Mouse (Mus musculus): ENCODE data around the gene Cnih2.

Cnih2 gene

GRCm38 (mm10) chr19:5067040-5067799 lies 31.1 kb downstream of the Cnih2 start:
- DNase-seq, result no peak

GRCm38 (mm10) chr19:5065104-5065503 lies 33.2 kb downstream of the Cnih2 start:
- DNase-seq, result no peak

GRCm38 (mm10) chr19:5062446-5062845 lies 35.9 kb downstream of the Cnih2 start:
- DNase-seq, result no peak

- no peak for DNase-seq
Measured at GRCm38 (mm10) chr19:5062041-5062440, 36.3 kb downstream of the Cnih2 start.

- DNase-seq, result no peak
Measured at GRCm38 (mm10) chr19:5060365-5061330, 37.7 kb downstream of the Cnih2 start.

GRCm38 (mm10) chr19:5058801-5059771 lies 39.2 kb downstream of the Cnih2 start:
- no peak for DNase-seq

GRCm38 (mm10) chr19:5057876-5058775 lies 40.2 kb downstream of the Cnih2 start:
- no peak for DNase-seq

- DNase-seq, result no peak
Measured at GRCm38 (mm10) chr19:5056251-5056650, 42.1 kb downstream of the Cnih2 start.

- no peak for DNase-seq
Measured at GRCm38 (mm10) chr19:5053909-5054308, 44.4 kb downstream of the Cnih2 start.

- no peak for DNase-seq
Measured at GRCm38 (mm10) chr19:5052853-5053252, 45.5 kb downstream of the Cnih2 start.

GRCm38 (mm10) chr19:5052166-5052822 lies 46.0 kb downstream of the Cnih2 start:
- no peak for DNase-seq

- no peak for DNase-seq
Measured at GRCm38 (mm10) chr19:5051515-5051914, 46.8 kb downstream of the Cnih2 start.

- DNase-seq, result no peak
Measured at GRCm38 (mm10) chr19:5051031-5051430, 47.3 kb downstream of the Cnih2 start.

- DNase-seq, result peak; percentile 91
Measured at GRCm38 (mm10) chr19:5050047-5050905, 48.0 kb downstream of the Cnih2 start, which contains the start of gene Rin1. Gene Rin1, plus strand, starts transcription at chr19:5050481.

GRCm38 (mm10) chr19:5049325-5049724 lies 49.0 kb downstream of the Cnih2 start:
- DNase-seq, result no peak

- DNase-seq, result peak; percentile 82
Measured at GRCm38 (mm10) chr19:5048138-5049056, 49.9 kb downstream of the Cnih2 start.

GRCm38 (mm10) chr19:5045531-5045930 lies 52.8 kb downstream of the Cnih2 start:
- DNase-seq, result no peak
